Mouse (Mus musculus) cortical plate, adult 2 months (tissue): ENCODE data around the gene Ung. TPM values are rescaled to one million over a fixed set of nuclear protein-coding genes. Genes with fewer than 3 reads are reported as not detected.

ENCODE experiments used
- H3K27ac ChIP-seq: fragments of 200-500 bp; 2 replicates; pipeline ENCODE4 v1.5.1; 2012; ENCODE audit warnings: low read length, control low read depth, inconsistent platforms; ENCODE audit not compliant: insufficient read depth
- H3K4me1 ChIP-seq: fragments of 200-500 bp; 2 replicates; pipeline ENCODE4 v1.6.1; 2011; ENCODE audit warnings: low read length; ENCODE audit not compliant: control insufficient read depth, insufficient read depth
- H3K4me3 ChIP-seq: fragments of 200-500 bp; 2 replicates; pipeline ENCODE4 v1.5.1; 2011; ENCODE audit warnings: mild to moderate bottlenecking, low read length, control low read depth; ENCODE audit not compliant: insufficient read depth
- CTCF ChIP-seq: fragments of 200-500 bp; IDR thresholded peaks from 2 replicates; pipeline ENCODE4 v1.5.1; 2011; ENCODE audit warnings: mild to moderate bottlenecking, control low read depth, low read length; ENCODE audit not compliant: insufficient read depth; ENCODE audit errors: extremely low read depth
- POLR2A ChIP-seq: fragments of 200-500 bp; IDR thresholded peaks from 2 replicates; pipeline ENCODE4 v1.6.1; 2011; ENCODE audit warnings: mild to moderate bottlenecking, low read length, control low read depth; ENCODE audit not compliant: insufficient read depth; ENCODE audit errors: extremely low read depth
- polyA plus RNA-seq: library from polyadenylated mRNA; depleted of rRNA; stranded (reverse); fragments of >200 nt; gene quantifications from 2 replicates; pipeline ENCODE4 v1.2.3, GENCODE M21; 2012

Gene Ung
- polyA plus RNA-seq, 1 experiment: 3.9 TPM

- no peak overlapping the region for H3K27ac ChIP-seq
- H3K4me1 ChIP-seq: no peaks in the 10 kb centered on the region
- TF ChIP-seq CTCF (no peak), POLR2A (no peak)
- peak overlapping the region; percentile 44 for H3K4me3 ChIP-seq
These were observed 723 bp downstream of the Ung start for GRCm38 (mm10) chr5:114130698-114131520.

- Histone ChIP-seq H3K27ac (no peak overlapping the region), H3K4me3 (peak overlapping the region; percentile 44), H3K4me1 (no peaks in the 10 kb centered on the region)
- no peak for TF ChIP-seq POLR2A
- TF ChIP-seq CTCF: no peak
These were observed 1.3 kb downstream of the Ung start for GRCm38 (mm10) chr5:114131521-114131840.

GRCm38 (mm10) chr5:114132841-114133240, 2.7 kb downstream of the Ung start:
- Histone ChIP-seq H3K4me3 (no peak overlapping the region), H3K27ac (no peak overlapping the region), H3K4me1 (no peaks in the 10 kb centered on the region)
- TF ChIP-seq POLR2A (no peak), CTCF (no peak)

GRCm38 (mm10) chr5:114134091-114134534, 3.9 kb downstream of the Ung start:
- TF ChIP-seq POLR2A: no peak
- TF ChIP-seq CTCF: peak; percentile 42
- Histone ChIP-seq H3K4me3 (no peak overlapping the region), H3K4me1 (no peaks in the 10 kb centered on the region), H3K27ac (no peak overlapping the region)

DNA sequence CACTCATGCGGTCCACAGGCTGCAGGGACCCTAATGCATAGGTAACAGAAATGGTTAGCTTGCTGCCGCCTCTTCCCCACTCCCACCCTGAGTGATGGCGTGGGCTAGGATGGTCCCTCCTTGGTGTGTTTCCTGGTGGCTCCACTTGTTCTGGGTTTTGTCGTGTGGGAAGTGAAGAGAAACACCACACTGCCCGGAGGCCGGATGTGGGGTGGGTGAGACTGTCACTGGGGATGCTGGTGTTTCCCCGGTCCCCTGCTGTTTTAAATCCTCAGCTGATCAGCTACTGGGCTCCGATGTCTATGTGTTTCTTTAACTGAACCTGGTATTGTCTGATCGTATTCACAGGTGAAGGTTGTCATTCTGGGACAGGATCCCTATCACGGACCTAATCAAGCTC, 5.3 kb downstream of the Ung start:
- Histone ChIP-seq H3K4me3 (no peak overlapping the region), H3K4me1 (no peaks in the 10 kb centered on the region), H3K27ac (no peak overlapping the region)
- TF ChIP-seq CTCF: no peak
- TF ChIP-seq POLR2A: no peak

DNA sequence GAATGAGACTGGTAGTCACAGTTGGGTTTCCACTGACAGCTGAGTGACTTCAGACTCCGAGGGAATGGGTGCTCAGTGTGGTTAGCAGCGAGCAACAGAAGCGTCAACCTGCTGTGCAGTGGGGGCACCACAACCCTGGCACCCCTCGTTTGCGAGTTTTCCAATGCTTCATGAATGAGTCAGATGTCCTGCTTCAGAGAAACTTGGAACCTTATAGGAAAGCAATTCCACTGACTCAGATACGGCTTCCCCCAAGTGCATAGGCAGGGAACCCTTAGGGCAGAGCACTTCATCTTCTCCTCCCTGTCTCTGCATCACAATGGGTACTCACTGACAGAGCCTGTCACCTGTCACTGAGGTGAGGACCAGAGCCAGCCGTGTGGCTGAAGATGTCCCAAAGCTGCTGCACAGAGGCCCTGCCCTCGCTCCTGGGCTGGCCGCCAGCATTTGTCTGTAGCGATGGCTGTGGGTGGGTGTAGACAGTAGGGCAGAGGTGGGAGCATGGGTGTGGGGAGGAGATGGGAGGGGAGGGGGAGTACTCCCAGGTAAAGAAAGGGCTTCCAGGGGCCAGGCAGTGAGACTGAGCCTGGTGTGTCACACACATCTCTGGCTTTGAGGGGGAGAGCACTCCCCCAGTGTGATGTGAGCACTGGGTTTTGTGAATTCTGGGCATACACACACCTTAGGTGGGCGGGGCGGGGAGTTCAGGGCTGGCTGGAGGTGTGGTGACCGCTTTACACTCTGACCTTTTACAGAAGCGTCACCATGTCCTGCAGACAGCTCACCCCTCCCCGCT, 7.5 kb downstream of the Ung start:
- H3K4me1 ChIP-seq: no peaks in the 10 kb centered on the region
- TF ChIP-seq CTCF (no peak), POLR2A (no peak)
- H3K4me3 ChIP-seq: no peak overlapping the region
- no peak overlapping the region for H3K27ac ChIP-seq

GRCm38 (mm10) chr5:114138277-114139164, 8.3 kb downstream of the Ung start:
- TF ChIP-seq CTCF: no peak
- no peak for TF ChIP-seq POLR2A
- peak overlapping the region; percentile 51 for H3K27ac ChIP-seq

DNA sequence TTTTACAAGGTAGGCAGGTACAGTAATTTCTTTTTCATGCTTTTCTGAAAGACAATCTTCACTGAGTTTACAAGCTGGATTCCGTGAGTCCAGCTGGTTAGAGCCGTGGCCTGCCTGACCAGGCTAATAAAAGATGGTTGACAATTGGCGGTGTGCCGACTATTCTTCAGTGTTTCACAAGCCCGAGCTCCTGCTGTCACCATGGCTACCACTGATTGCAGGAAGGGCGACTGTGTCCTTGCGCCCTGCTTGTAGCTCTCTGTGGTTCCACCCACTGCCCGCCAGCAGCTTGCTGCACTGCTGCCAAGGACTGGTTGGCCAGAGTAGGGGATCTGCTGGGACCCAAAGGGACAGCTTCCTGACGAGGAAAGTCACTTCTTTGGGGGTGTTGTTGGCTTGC, 9.0 kb downstream of the Ung start:
- Histone ChIP-seq H3K27ac (peak overlapping the region; percentile 49), H3K4me3 (no peak overlapping the region), H3K4me1 (no peaks in the 10 kb centered on the region)
- TF ChIP-seq CTCF (no peak), POLR2A (no peak)

More at GRCm38 (mm10) chr5:114138277-114139164, 8.3 kb downstream of the Ung start:
- no peaks in the 10 kb centered on the region for H3K4me1 ChIP-seq
- H3K4me3 ChIP-seq: no peak overlapping the region
